Mouse (Mus musculus) adrenal gland, adult 2 months (tissue): ENCODE measurements at regions not wholly inside any gene's neighbourhood (a gene's known extent, or its start where the extent isn't known, plus 50 kb on each side); places are given as distances from the start of the nearest gene placed in this dataset.
"Not testable (repeated sequence)": the region's sequence is repeated elsewhere in the genome, so short reads cannot be mapped to it uniquely, and the experiment has no call there.

Experiments
- DNase-seq: peaks from one replicate; pipeline ENCODE4 v3.0.0; 2021

GRCm38 (mm10) chr12:17992572-17992971 lies 301.9 kb downstream of the Hpcal1 start:
- DNase-seq = peak; percentile 22

GRCm38 (mm10) chr12:17993368-17993767 lies 302.7 kb downstream of the Hpcal1 start:
- DNase-seq = not testable (repeated sequence)
